Mouse (Mus musculus): Measurements from ENCODE around the gene Mrpl38. TPM values are rescaled to one million over a fixed set of nuclear protein-coding genes. Genes with fewer than 3 reads are reported as not detected.

Mrpl38 gene
- 1.3 TPM for polyA plus RNA-seq (2014; fragmentation: Illumina TruSeq; extraction: RNeasy Lipid Tissue Mini Kit (QIAGEN cat#74804))

DNA sequence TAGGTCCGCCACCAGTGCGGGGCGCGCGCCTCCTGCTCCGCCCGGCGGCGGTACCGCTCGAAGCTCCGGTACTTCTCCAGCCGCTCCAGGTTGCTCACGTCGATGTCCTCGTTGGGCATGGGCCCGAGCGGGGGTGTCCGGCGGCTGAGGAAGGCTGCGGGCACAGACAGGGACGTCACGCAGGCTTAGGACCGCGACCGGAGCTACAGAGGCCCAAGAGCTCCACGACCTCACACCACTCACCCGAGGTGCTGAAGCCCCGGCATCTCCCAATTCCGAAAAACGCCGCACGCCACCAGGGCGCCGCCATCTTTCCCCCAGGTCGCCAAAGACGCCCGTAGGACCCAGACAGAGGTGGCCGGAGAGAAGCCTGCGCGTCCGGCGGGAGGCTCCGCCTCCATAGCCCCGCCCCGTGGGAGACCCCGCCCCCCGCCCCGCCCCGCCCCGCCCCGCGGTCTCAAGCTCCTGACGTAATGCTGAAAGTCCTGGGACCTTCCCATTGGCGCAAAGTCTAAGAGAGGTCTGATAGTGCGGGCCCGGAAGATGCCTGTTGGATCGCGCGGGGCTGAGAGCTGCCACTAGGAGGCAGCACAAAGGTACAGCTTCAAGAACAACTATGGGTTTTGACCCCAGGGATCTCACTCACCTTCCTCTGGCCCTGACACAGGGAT, at the start of gene Mrpl38:
Gene Mrpl38, minus strand, starts transcription at position 401 of the 671 bp plus-strand sequence.

DNA sequence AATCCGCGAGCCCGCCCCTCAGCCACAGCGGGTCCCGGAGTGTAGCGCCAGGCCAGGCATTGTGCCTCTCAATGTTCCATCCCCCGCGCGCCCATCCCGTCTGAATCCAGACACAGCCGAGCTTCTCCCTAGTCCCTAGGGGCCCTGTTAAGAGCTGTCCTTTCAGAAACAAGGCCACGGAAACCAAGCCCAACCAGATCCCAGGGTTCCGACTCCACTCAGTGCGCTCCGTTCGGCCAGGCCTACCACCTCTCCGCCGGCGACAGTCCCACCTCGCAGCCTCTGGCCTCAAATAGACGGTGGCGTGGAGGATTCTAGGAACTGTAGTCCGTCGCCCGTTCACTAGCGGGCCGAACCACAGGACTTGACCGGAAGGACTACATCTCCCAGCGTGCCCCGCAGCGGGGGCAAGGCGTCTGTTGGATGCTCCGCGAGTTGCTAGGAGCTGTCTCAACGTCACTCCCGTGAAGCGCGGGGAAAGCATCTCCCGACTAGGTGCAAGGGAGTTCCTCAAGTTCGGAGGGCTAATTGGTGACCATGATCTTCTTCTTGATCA, 29.3 kb upstream of the Mrpl38 start, which contains the start of gene Fbf1:
Gene Fbf1, minus strand, starts transcription at position 283 of the 556 bp plus-strand sequence.

DNA sequence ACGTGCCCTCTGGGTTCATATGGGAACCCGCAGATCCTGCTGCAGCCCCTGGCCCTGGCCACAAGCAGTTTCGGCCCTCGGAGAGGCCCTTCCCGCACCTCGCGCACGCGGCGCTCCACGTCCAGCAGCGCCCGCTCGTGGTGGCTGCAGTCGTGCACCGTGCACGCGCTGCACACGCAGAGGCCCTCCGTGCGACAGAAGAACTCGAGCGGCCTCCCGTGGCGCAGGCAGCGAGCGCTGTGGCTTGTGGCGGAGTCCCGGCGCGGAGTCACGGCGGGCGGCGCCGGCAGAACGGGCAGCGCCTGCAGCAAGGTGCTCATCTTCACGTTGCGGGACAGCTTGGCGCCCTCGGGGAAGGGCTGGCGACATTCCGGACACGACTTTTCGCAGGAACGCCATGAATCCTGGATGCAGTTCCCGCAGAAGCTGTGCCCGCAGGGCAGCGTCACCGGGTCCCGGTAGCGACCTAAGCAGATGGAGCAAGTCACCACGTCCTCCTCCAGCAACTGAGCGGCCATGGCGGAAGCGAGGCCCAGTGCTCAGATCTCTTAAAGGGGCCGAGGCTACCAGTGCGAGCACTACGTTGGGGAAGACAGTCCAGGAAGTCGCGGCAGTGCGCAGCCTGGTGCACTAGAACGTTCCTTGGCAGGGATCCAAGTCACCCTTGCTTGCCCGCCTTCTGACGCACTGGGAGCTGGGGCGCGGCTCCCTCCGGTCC, 8.0 kb downstream of the Mrpl38 start, which contains the start of gene Trim65:
Gene Trim65, minus strand, starts transcription at position 641 of the 718 bp plus-strand sequence.

DNA sequence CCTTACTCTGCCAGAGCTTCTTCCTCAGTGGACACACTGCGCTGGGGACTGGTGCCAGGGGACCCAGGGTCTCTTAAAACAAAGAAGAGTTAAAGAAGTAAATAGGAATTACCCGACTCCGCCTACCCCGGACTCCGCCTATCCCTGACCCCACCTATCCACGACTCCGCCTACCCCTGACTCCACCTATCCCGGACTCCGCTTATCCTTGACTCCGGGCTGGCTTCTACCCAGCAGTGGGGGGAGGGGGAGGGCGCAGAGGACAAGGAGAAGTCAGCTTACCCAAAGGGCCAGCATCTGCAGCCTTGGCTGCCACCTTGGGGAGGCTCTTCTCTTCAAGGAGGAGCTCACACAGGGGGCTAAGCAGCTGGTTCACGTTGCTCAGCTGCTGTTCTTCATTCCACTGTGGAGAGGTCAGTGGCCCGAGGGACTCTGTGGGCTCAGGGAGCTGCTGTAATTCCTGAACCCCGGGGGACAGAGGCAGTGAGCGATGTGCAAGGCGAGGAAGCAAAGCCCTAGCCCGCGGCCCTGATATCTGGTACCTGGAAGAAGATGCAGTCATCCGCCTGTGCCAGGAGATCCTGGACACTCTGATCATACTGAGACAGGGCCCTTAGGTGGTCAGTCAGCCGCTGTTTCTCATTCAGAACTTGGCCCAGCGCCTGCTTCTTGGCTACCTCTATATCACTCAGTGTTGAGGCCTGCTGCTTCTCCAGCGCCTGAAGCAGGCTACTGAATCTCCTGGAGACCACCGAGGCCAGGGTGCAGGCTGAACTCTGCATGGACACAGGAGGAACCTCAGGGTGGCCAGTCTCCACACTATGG, 11.3 kb downstream of the Mrpl38 start, which contains the start of gene Trim47:
Gene Trim47, minus strand, starts transcription at position 55 of the 825 bp plus-strand sequence.

DNA sequence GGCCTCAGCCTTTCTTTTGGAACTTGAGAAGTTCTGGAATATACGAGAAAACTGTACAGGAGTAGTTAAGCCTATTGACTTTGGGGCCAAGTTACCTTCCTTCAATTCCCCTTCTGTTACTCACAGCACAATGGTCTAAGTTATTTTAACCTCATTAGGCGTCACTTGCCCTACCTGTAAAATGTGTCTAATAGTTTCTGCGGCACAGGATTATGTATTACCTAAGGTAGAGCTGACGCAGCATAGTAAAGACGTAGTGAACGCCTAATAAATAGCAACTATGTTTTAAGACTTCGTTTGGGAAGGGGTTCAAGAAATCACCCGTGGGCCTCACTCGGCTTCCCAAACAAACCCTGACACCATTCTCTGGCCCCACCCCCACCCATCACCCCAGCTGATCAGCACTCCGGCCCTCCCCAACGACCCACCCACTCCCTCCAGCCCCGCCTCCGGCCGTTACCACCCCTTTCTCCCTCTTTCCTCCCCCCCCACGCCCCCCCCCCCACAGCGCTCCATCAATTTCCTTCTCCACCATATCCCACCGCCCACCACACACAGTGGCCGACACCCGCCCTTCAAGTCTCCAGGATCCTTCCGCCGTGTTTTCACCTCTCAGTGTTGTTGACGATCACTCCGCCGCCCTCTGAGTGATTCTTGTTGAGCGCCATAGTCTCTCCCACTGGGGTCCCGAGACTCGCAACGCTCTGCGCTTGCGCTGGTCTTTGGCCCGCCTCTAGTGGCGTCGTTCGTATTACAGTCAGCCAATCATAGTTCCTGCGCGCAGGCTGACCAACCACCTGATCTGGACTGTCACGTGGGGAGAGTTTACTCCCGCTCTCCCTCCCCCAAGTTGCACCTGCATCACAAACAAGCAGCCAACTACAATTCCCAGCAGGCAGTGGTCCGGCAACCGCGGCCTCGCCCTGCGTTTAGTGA, 52.1 kb downstream of the Mrpl38 start, which contains the start of gene Wbp2:
Gene Wbp2, minus strand, starts transcription at position 738 of the 936 bp plus-strand sequence.

Other genes starting within 250 kb of the Mrpl38 start
- gene Smim5, start 238.9 kb downstream of the Mrpl38 start, polyA plus RNA-seq (2014; fragmentation: Illumina TruSeq; extraction: RNeasy Lipid Tissue Mini Kit (QIAGEN cat#74804)) = not detected
- gene Smim6, start 226.9 kb downstream of the Mrpl38 start, polyA plus RNA-seq (2014; fragmentation: Illumina TruSeq; extraction: RNeasy Lipid Tissue Mini Kit (QIAGEN cat#74804)) = not detected
- gene Sap30bp, start 205.6 kb downstream of the Mrpl38 start, polyA plus RNA-seq (2014; fragmentation: Illumina TruSeq; extraction: RNeasy Lipid Tissue Mini Kit (QIAGEN cat#74804)) = 12.8 TPM
- 1.7 TPM for gene Recql5, start 205.4 kb downstream of the Mrpl38 start, polyA plus RNA-seq (2014; fragmentation: Illumina TruSeq; extraction: RNeasy Lipid Tissue Mini Kit (QIAGEN cat#74804))
- gene Itgb4, start 164.2 kb downstream of the Mrpl38 start, polyA plus RNA-seq (2014; fragmentation: Illumina TruSeq; extraction: RNeasy Lipid Tissue Mini Kit (QIAGEN cat#74804)) = not detected
- not detected for gene Galk1, start 126.1 kb downstream of the Mrpl38 start, polyA plus RNA-seq (2014; fragmentation: Illumina TruSeq; extraction: RNeasy Lipid Tissue Mini Kit (QIAGEN cat#74804))
- 1,980 TPM for gene H3f3b, start 110.9 kb downstream of the Mrpl38 start, polyA plus RNA-seq (2014; fragmentation: Illumina TruSeq; extraction: RNeasy Lipid Tissue Mini Kit (QIAGEN cat#74804))
- 2.9 TPM for gene Unk, start 108.5 kb downstream of the Mrpl38 start, polyA plus RNA-seq (2014; fragmentation: Illumina TruSeq; extraction: RNeasy Lipid Tissue Mini Kit (QIAGEN cat#74804))
- 0.23 TPM for gene Unc13d, start 60.9 kb downstream of the Mrpl38 start, polyA plus RNA-seq (2014; fragmentation: Illumina TruSeq; extraction: RNeasy Lipid Tissue Mini Kit (QIAGEN cat#74804))
- gene Wbp2, start 51.9 kb downstream of the Mrpl38 start, polyA plus RNA-seq (2014; fragmentation: Illumina TruSeq; extraction: RNeasy Lipid Tissue Mini Kit (QIAGEN cat#74804)) = 15.5 TPM
- not detected for gene Trim47, start 11.7 kb downstream of the Mrpl38 start, polyA plus RNA-seq (2014; fragmentation: Illumina TruSeq; extraction: RNeasy Lipid Tissue Mini Kit (QIAGEN cat#74804))
- gene Trim65, start 7.7 kb downstream of the Mrpl38 start, polyA plus RNA-seq (2014; fragmentation: Illumina TruSeq; extraction: RNeasy Lipid Tissue Mini Kit (QIAGEN cat#74804)) = 4.9 TPM
- 14.4 TPM for gene Fbf1, start 29.3 kb upstream of the Mrpl38 start, polyA plus RNA-seq (2014; fragmentation: Illumina TruSeq; extraction: RNeasy Lipid Tissue Mini Kit (QIAGEN cat#74804))
- 1.7 TPM for gene Ten1, start 60.0 kb upstream of the Mrpl38 start, polyA plus RNA-seq (2014; fragmentation: Illumina TruSeq; extraction: RNeasy Lipid Tissue Mini Kit (QIAGEN cat#74804))
- 40.9 TPM for gene Acox1, start 60.2 kb upstream of the Mrpl38 start, polyA plus RNA-seq (2014; fragmentation: Illumina TruSeq; extraction: RNeasy Lipid Tissue Mini Kit (QIAGEN cat#74804))
- gene Evpl, start 99.2 kb upstream of the Mrpl38 start, polyA plus RNA-seq (2014; fragmentation: Illumina TruSeq; extraction: RNeasy Lipid Tissue Mini Kit (QIAGEN cat#74804)) = not detected
- 10.1 TPM for gene Srp68, start 135.3 kb upstream of the Mrpl38 start, polyA plus RNA-seq (2014; fragmentation: Illumina TruSeq; extraction: RNeasy Lipid Tissue Mini Kit (QIAGEN cat#74804))
- not detected for gene Galr2, start 142.1 kb upstream of the Mrpl38 start, polyA plus RNA-seq (2014; fragmentation: Illumina TruSeq; extraction: RNeasy Lipid Tissue Mini Kit (QIAGEN cat#74804))
- 5.8 TPM for gene Exoc7, start 168.4 kb upstream of the Mrpl38 start, polyA plus RNA-seq (2014; fragmentation: Illumina TruSeq; extraction: RNeasy Lipid Tissue Mini Kit (QIAGEN cat#74804))
- 0.23 TPM for gene Foxj1, start 196.5 kb upstream of the Mrpl38 start, polyA plus RNA-seq (2014; fragmentation: Illumina TruSeq; extraction: RNeasy Lipid Tissue Mini Kit (QIAGEN cat#74804))